Mouse (Mus musculus): ENCODE results near the gene Tmem175.
A peak's percentile ranks its signal among the peaks of the same experiment; 100 is the strongest.
"Not testable (repeated sequence)": the region's sequence is repeated elsewhere in the genome, so short reads cannot be mapped to it uniquely, and the experiment has no call there.

The Tmem175 gene

DNA sequence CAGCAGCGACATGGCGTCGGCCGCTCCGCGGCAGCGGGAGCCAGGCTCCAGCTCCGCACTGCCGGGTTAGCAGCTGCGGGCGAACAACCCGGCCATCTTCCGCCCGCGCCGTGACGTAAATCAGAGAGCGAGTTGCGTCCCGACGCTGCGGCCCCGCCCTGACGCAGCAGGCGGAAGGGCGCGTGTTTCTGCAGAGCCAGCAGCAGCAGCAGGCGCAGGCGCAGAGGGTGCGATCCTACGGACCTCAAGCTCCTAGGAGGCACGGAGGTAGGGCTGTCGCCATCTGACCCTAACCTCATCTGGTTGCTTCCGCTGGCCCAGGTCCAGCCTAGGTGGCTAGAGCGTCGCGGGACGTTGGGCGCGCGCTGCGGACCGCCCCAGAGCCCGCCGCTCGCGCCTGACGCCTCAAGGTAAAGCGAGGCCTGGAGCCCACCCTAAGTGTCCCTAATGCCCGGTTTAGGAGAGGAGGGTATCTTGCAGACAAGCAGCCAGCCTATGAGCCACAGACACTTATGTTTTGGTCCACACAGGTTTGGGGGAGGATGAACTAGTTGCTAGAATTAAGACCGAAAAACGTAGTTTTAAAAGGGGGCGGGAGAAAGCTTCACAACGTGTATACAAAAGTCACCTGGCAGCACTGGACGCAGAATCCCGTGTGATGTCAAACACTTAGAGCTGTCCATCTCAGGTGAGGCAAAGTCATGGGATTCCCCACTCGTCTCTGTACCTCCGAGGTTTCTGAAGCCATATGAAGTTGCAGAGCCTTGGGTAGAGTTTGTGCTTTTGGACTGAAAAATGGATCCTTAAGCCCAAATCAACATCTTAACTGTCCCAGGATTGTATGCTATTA lies at the start of gene Tmem175, which contains the start of gene Gak:
Gene Tmem175, plus strand, starts transcription at position 137 of the 850 bp plus-strand sequence.
Gene Gak, minus strand, starts transcription at position 122 of the 850 bp plus-strand sequence.
- peak; percentile 83 to 87 for DNase-seq (ENCODE audit: low spot score in 2 of 2)

DNA sequence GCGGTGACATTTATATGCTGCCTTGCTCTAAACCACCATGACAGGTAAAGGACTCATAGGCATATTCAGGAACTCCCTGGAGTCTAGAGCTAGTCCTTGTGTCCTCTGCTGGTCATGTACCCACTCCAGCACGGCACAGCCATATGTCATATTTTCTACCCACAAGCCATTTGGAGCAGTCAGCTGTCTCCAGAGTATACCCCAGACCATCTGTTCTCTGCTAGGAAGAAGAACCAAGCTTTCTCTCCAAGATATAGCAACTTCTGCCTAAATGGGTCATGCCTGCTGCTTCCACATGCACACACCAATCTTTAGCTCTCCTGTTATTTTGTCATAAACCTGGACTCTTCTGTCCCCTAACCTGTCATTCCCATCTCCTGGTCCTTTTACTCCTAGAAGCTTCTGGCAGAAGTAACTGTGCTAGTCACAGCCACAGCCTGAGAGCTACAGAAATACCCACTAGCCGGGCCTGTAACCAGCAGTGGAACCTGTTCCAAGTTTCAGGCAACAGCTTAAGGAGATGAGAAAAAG lies 48.1 kb upstream of the Tmem175 start:
- no peak for DNase-seq (ENCODE audit: low spot score in 2 of 2)

GRCm38 (mm10) chr5:108599923-108600322 lies 29.6 kb upstream of the Tmem175 start:
- DNase-seq (ENCODE audit: low spot score in 2 of 2), result no peak

- no peak for DNase-seq (ENCODE audit: low spot score in 2 of 2)
Measured at GRCm38 (mm10) chr5:108602537-108602936, 27.0 kb upstream of the Tmem175 start.

DNA sequence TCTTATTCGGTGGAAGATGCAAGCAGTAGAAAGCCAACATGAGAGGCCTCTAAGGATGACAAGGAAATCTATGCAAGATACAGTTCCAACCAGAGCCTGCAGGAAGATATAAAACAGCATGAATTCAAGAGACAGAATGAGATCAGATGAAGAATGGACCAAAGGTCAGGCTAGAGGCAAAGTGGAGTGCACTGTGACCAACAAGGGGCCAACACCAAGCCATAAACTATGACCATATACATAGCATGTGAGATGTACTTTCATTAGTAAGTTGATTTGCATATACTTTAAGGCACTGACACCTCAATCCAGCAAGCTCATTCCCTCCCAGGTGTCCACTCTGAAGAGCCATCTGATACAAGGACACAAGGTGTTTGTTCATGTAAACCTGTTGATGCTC lies 19.1 kb upstream of the Tmem175 start:
- no peak for DNase-seq (ENCODE audit: low spot score in 2 of 2)

DNA sequence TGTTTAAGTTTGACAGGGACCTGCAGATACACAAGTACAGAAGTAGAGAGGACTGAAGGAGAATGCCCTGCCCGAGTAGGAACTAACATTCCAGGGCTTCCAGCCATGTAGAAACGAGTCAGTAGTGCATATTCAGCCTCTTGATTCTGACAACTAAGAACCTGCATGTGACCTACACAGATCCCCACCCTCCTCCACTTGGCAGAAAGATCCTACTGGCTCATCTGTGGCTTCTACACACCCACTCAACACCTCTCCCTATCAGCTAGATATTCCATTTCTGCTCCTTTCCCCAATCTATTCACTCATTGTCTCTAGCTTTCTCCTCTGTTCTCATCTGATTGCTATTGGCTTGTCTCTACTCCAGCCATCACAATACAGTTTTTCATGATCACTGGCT lies 7.7 kb upstream of the Tmem175 start:
- no peak for DNase-seq (ENCODE audit: low spot score in 2 of 2)

DNA sequence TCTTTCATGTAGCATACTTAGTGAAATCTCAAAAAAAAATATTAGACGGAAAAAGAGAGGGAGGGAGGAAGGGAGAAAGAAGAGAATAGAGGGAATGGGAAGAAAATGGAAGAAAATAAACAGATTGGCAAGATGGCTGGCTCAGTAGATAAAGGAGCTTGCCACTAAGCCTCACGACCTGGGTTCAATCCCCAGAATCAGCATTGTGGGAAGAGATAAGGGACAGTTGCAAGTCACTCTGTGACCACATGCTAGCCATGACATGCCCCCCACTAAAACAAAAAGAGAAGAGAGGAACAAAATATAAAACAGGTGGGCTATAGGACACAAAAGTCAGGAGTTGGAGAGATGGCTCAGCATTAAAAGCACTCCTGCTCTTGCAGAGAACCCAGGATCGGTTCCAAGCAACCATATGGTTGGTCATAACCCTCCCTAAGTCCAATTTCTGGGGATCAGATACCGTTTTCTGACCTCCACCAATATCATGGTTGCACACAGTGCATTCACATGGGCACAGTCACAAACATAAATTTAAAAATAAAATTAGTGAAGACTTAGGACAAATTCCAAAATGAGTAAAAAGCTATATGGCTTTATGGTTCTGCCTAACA lies 3.4 kb upstream of the Tmem175 start:
- DNase-seq (ENCODE audit: low spot score in 2 of 2), result no peak

- peak in 1 of 2 experiments; percentile 7 for DNase-seq (ENCODE audit: low spot score in 2 of 2)
Measured at GRCm38 (mm10) chr5:108628891-108629633, 508 bp upstream of the Tmem175 start.

GRCm38 (mm10) chr5:108633676-108634075 lies 4.1 kb downstream of the Tmem175 start:
- DNase-seq (ENCODE audit: low spot score in 2 of 2), result no peak

DNA sequence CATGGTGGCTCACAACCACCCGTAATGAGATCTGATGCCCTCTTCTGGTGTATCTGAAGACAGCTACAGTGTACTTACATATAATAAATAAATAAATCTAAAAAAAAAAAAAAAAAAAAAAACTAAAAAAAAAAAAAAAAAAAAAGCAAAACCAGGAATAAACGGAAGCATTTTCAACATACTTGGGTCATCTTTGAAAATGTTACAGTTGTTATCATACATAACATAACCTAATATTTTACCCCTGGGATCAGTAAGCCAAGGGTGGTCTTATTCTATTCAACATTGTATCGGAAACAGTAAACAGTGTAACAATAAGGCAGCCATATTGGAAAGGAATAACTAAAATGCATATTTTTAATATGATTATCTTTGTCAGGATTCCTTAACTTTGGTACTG lies 4.5 kb downstream of the Tmem175 start:
- DNase-seq (ENCODE audit: low spot score in 2 of 2), result not testable (repeated sequence)

- DNase-seq (ENCODE audit: low spot score in 2 of 2), result no peak
Measured at GRCm38 (mm10) chr5:108636172-108636571, 6.6 kb downstream of the Tmem175 start.

GRCm38 (mm10) chr5:108643674-108644073 lies 14.1 kb downstream of the Tmem175 start:
- no peak for DNase-seq (ENCODE audit: low spot score in 2 of 2)

DNA sequence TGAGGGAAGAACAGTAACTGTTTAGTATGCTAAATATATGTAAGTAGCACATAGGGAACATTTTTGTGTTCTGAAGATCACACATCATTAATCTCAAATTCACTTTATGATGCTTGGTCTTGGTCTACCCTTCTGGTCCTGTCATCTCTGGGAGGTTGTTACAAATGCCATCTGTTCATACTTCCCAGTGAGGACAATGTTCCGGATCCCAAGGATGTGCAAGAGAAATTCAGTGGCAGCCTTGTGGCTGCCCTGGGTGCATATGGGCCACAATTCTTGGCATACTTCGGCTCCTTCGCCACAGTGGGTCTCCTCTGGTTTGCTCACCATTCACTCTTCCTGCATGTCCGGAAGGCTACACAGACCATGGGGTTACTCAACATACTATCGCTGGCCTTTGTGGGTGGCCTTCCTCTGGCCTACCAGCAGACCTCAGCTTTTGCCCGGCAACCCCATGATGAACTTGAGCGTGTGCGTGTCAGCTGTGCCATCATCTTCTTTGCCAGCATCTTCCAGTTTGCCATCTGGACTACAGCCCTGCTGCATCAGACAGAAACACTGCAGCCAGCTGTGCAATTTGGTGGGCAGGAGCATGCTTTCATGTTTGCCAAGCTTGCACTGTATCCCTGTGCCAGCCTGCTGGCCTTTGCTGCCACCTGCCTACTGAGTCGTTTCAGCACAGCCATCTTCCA lies 16.2 kb downstream of the Tmem175 start:
- no peak for DNase-seq (ENCODE audit: low spot score in 2 of 2)

GRCm38 (mm10) chr5:108646343-108646660 lies 16.7 kb downstream of the Tmem175 start:
- no peak for DNase-seq (ENCODE audit: low spot score in 2 of 2)

- DNase-seq (ENCODE audit: low spot score in 2 of 2), result no peak
Measured at GRCm38 (mm10) chr5:108647311-108647710, 17.7 kb downstream of the Tmem175 start.

- no peak for DNase-seq (ENCODE audit: low spot score in 2 of 2)
Measured at GRCm38 (mm10) chr5:108647820-108648465, 18.4 kb downstream of the Tmem175 start.

- DNase-seq (ENCODE audit: low spot score in 2 of 2), result no peak
Measured at GRCm38 (mm10) chr5:108648937-108649576, 19.5 kb downstream of the Tmem175 start.

DNA sequence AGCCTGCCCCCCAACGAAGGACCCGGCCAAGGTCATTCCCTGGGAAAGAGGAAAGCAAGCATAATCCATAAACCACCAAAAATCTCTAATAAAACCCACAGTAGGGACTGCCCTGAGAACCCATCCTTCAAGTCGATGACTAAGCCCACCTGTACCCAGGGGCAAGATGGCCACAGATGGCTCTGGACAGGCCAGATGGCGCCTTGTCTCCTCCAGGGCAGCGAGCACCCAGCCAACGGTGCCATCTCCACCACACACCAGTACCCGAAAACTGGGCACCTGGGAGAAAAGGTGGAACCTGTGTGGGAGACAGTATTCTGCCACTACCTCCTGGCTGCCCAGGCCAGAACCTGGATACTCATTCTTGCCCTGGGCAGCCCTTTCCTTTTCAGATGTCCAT lies 20.8 kb downstream of the Tmem175 start:
- DNase-seq (ENCODE audit: low spot score in 2 of 2), result no peak

DNA sequence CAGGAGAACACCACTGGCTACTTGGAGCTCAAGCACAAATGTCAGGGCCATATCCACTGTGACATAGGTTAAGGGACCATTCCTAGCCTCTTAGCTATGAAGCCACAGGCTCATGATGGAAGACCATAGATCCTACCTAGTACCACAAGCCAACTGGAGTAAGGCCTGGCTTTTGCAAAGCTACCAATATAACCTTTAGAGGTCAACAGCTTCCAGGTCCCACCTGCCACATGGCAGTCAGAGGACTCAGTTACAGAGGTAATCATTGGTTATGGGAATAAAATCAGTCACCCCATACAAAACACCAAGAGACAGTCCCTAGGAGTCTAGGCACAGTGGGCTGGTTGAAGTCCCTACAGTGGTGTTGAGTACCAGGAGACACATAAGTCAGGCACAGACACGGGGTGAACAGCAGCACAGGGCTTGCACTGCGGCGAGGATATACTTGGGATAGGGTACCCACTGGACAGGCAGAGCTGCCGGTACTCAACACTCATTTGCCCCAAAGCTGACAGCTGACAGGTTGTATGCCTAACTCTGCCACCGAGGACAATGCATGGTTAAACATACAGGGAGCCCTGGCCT lies 21.7 kb downstream of the Tmem175 start:
- DNase-seq (ENCODE audit: low spot score in 2 of 2), result no peak

DNA sequence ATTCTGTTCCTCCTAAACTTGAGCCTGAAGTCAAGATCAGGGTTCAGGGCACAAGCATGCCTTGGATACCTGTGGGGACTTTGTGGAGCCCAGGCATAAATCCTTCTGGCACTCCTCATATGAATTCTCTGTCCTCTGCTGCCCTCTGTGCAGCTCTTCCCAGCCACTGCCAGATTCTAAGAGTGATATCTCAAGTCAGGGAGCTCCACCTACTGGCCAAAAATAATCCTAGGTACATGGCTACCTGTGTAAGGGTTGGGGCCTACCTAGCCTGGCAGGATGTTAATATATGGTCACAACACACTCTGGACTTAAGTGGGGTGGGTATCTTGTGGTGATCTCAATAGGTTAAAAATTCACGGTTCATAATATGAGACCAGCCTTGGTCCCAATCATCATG lies 22.3 kb downstream of the Tmem175 start:
- DNase-seq (ENCODE audit: low spot score in 2 of 2), result peak in 1 of 2 experiments; percentile 48

Data from spleen, postnatal 14 days (tissue).